Mouse (Mus musculus) limb, embryonic 15.5 days (tissue): ENCODE results near the gene Tbcb. TPM values are rescaled to one million over a fixed set of nuclear protein-coding genes. Genes with fewer than 3 reads are reported as not detected.
"Not testable (repeated sequence)": the region's sequence is repeated elsewhere in the genome, so short reads cannot be mapped to it uniquely, and the experiment has no call there.

ENCODE experiments used
- ATAC-seq: fragments of 200-750 bp; cut with Nextera tagmentation; 2 replicates; pipeline ENCODE4 v1.8.0; 2017; ENCODE audit warnings: low read depth, moderate TSS enrichment; ENCODE audit not compliant: insufficient number of reproducible peaks, low FRiP score, low TSS enrichment
- H3K27ac ChIP-seq: fragments of 300-500 bp; sonication (generic); 2 replicates; pipeline ENCODE4 v1.5.1; 2015; ENCODE audit warnings: moderate library complexity, mild to moderate bottlenecking, inconsistent platforms
- H3K27me3 ChIP-seq: fragments of 300-500 bp; sonication (generic); 2 replicates; pipeline ENCODE4 v1.6.1; 2015; ENCODE audit warnings: inconsistent platforms
- H3K36me3 ChIP-seq: fragments of 300-500 bp; sonication (generic); 2 replicates; pipeline ENCODE4 v1.6.1; 2015; ENCODE audit warnings: inconsistent platforms
- H3K4me1 ChIP-seq: fragments of 300-500 bp; sonication (generic); 2 replicates; pipeline ENCODE4 v1.6.1; 2015; ENCODE audit warnings: inconsistent platforms
- H3K4me2 ChIP-seq: fragments of 300-500 bp; sonication (generic); 2 replicates; pipeline ENCODE4 v1.6.1; 2015; ENCODE audit warnings: mild to moderate bottlenecking, inconsistent platforms
- H3K4me3 ChIP-seq: fragments of 300-500 bp; sonication (generic); 2 replicates; pipeline ENCODE4 v1.5.1; 2015; ENCODE audit warnings: mild to moderate bottlenecking, inconsistent platforms
- H3K9ac ChIP-seq: fragments of 300-500 bp; sonication (generic); 2 replicates; pipeline ENCODE4 v1.6.1; 2015; ENCODE audit warnings: inconsistent platforms
- H3K9me3 ChIP-seq: fragments of 300-500 bp; sonication (generic); 2 replicates; pipeline ENCODE4 v1.6.1; 2016; ENCODE audit warnings: inconsistent platforms
- WGBS: fragments of 180-500 bp; shearing (Covaris S2); methylation state at CpG from one replicate; pipeline ENCODE4 v1.1.7; 2015; 5-methylcytosine and 5-hydroxymethylcytosine counted together
- polyA plus RNA-seq: library from polyadenylated mRNA; unstranded; fragments of >200 nt; fragmentation: Nextera tagmentation; extraction: Ambion mirVana; gene quantifications from 2 replicates; pipeline ENCODE4 v1.2.1, GENCODE M21; 2015

Tbcb gene
- polyA plus RNA-seq, 1 experiment from 2014 or later, result 175 TPM

- Histone ChIP-seq H3K4me1 (peaks cover 14% of the 10 kb centered on the region), H3K27me3 (no peaks in the 10 kb centered on the region), H3K27ac (peak overlapping the region; percentile 43; the same call in 1 of the 2 replicates), H3K4me3 (peak overlapping the region; percentile 43), H3K36me3 (peaks cover 15% of the 10 kb centered on the region), H3K9me3 (no peaks in the 10 kb centered on the region), H3K9ac (peak overlapping the region; percentile 35), H3K4me2 (peak overlapping the region; percentile 84)
- WGBS, result 17% methylated on average over 11 of the region's 11 CpGs
- no peak for ATAC-seq
Observed at GRCm38 (mm10) chr7:30220008-30220356, 12.1 kb downstream of the Tbcb start.

- no peaks in the 10 kb centered on the region for H3K9me3 ChIP-seq
- H3K27me3 ChIP-seq, result no peaks in the 10 kb centered on the region
- peak overlapping the region; percentile 84 for H3K4me2 ChIP-seq
- peak overlapping the region; percentile 43 for H3K4me3 ChIP-seq
- peak overlapping the region; percentile 35 for H3K9ac ChIP-seq
- 4% methylated on average over 16 of the region's 16 CpGs for WGBS
- H3K36me3 ChIP-seq, result peaks cover 13% of the 10 kb centered on the region
- peak overlapping the region; percentile 65 for H3K27ac ChIP-seq
- ATAC-seq, result no peak
- peaks cover 14% of the 10 kb centered on the region for H3K4me1 ChIP-seq
Observed at GRCm38 (mm10) chr7:30219293-30220007, 12.6 kb downstream of the Tbcb start.

- WGBS, result 74% methylated on average over 2 of the region's 2 CpGs
- Histone ChIP-seq H3K4me3 (no peak overlapping the region), H3K27ac (no peak overlapping the region)
Observed at GRCm38 (mm10) chr7:30217277-30217676, 14.8 kb downstream of the Tbcb start.

GRCm38 (mm10) chr7:30216723-30217151 lies 15.3 kb downstream of the Tbcb start:
- WGBS, result 2% methylated on average over 16 of the region's 16 CpGs
- peak overlapping the region; percentile 15; the same call in 1 of the 2 replicates for H3K4me3 ChIP-seq
- H3K9me3 ChIP-seq, result no peaks in the 10 kb centered on the region
- peak; percentile 59; the same call in 1 of the 2 replicates for ATAC-seq
- H3K9ac ChIP-seq, result no peak overlapping the region
- H3K4me2 ChIP-seq, result peak overlapping the region; percentile 43
- peaks cover 14% of the 10 kb centered on the region for H3K4me1 ChIP-seq
- no peak overlapping the region for H3K27ac ChIP-seq
- no peaks in the 10 kb centered on the region for H3K27me3 ChIP-seq
- H3K36me3 ChIP-seq, result no peaks in the 10 kb centered on the region

More at GRCm38 (mm10) chr7:30217277-30217676, 14.8 kb downstream of the Tbcb start:
- Histone ChIP-seq H3K27me3 (no peaks in the 10 kb centered on the region), H3K9ac (no peak overlapping the region), H3K4me1 (peaks cover 14% of the 10 kb centered on the region), H3K9me3 (no peaks in the 10 kb centered on the region), H3K36me3 (no peaks in the 10 kb centered on the region), H3K4me2 (no peak overlapping the region)
- ATAC-seq, result no peak

DNA sequence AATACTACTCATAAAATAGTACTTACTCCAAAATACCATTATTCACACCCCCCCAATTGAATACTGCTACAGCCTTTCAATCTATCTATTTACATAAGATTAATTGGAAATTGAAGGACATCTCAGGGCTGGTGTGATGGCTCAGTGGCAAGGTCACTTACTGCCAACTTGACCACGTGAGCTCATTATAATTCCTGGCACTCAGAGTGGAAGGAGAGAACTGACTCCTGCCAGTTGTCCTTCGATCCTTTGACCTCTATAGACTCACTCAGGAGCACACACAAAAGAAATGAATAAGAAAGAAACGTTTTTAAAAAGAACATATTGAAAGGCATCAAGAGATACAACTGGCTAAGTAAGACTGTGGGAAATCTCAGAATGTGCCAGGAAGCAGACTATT lies 16.2 kb downstream of the Tbcb start:
- WGBS, result 89% methylated on average over 3 of the region's 3 CpGs
- Histone ChIP-seq H3K27ac (no peak overlapping the region), H3K4me1 (peaks cover 14% of the 10 kb centered on the region), H3K36me3 (no peaks in the 10 kb centered on the region), H3K9ac (no peak overlapping the region), H3K4me3 (no peak overlapping the region), H3K4me2 (no peak overlapping the region), H3K27me3 (no peaks in the 10 kb centered on the region), H3K9me3 (no peaks in the 10 kb centered on the region)
- no peak for ATAC-seq

GRCm38 (mm10) chr7:30213881-30214280 lies 18.2 kb downstream of the Tbcb start:
- Histone ChIP-seq H3K4me1 (peaks cover 3% of the 10 kb centered on the region), H3K27me3 (no peaks in the 10 kb centered on the region), H3K4me2 (no peak overlapping the region), H3K9me3 (no peaks in the 10 kb centered on the region), H3K9ac (no peak overlapping the region), H3K27ac (no peak overlapping the region), H3K4me3 (no peak overlapping the region), H3K36me3 (no peaks in the 10 kb centered on the region)
- ATAC-seq, result no peak
- WGBS, result 87% methylated on average over 3 of the region's 3 CpGs

- Histone ChIP-seq H3K27ac (no peak overlapping the region), H3K9ac (no peak overlapping the region), H3K36me3 (no peaks in the 10 kb centered on the region), H3K4me3 (no peak overlapping the region), H3K4me2 (no peak overlapping the region), H3K27me3 (no peaks in the 10 kb centered on the region), H3K4me1 (no peaks in the 10 kb centered on the region), H3K9me3 (no peaks in the 10 kb centered on the region)
- WGBS, result 31% methylated on average over 4 of the region's 4 CpGs
- no peak for ATAC-seq
Observed at GRCm38 (mm10) chr7:30211025-30211424, 21.0 kb downstream of the Tbcb start.

- H3K9ac ChIP-seq, H3K4me1 ChIP-seq, H3K4me2 ChIP-seq, H3K4me3 ChIP-seq, ATAC-seq, H3K36me3 ChIP-seq, H3K27me3 ChIP-seq, H3K9me3 ChIP-seq, H3K27ac ChIP-seq: not testable (repeated sequence)
- 50% methylated on average over 5 of the region's 5 CpGs for WGBS
Observed at GRCm38 (mm10) chr7:30206364-30206763, 25.7 kb downstream of the Tbcb start.

DNA sequence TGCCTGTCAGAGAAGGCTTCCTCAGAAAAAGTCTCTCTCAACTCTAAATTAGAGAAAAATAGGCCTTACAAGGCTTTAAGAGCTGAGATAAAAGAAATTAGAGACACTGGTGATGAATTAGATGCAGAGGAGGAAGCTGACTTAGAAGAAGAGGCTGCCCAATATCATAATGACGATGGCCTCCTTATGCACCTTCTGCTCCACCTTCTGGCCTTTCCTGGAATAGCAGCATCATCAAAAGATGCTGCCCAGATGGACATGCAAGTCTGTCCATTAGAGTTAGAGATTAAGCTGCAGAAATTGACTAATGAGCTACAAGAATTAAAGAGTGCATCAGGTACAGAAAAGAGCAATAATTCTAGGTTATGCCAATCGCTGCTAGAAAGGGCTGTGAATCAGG lies 26.7 kb downstream of the Tbcb start:
- Histone ChIP-seq H3K27me3 (no peaks in the 10 kb centered on the region), H3K27ac (no peak overlapping the region), H3K36me3 (no peaks in the 10 kb centered on the region), H3K4me1 (no peaks in the 10 kb centered on the region), H3K9me3 (no peaks in the 10 kb centered on the region), H3K4me3 (no peak overlapping the region), H3K9ac (no peak overlapping the region), H3K4me2 (no peak overlapping the region)
- ATAC-seq, result no peak
- 6% methylated on average over 2 of the region's 2 CpGs for WGBS

GRCm38 (mm10) chr7:30204380-30204779 lies 27.7 kb downstream of the Tbcb start:
- no peak for ATAC-seq
- Histone ChIP-seq H3K9me3 (no peaks in the 10 kb centered on the region), H3K4me1 (no peaks in the 10 kb centered on the region), H3K9ac (no peak overlapping the region), H3K27me3 (no peaks in the 10 kb centered on the region), H3K4me2 (no peak overlapping the region), H3K4me3 (no peak overlapping the region), H3K27ac (no peak overlapping the region), H3K36me3 (no peaks in the 10 kb centered on the region)
- WGBS, result 61% methylated on average over 8 of the region's 8 CpGs

DNA sequence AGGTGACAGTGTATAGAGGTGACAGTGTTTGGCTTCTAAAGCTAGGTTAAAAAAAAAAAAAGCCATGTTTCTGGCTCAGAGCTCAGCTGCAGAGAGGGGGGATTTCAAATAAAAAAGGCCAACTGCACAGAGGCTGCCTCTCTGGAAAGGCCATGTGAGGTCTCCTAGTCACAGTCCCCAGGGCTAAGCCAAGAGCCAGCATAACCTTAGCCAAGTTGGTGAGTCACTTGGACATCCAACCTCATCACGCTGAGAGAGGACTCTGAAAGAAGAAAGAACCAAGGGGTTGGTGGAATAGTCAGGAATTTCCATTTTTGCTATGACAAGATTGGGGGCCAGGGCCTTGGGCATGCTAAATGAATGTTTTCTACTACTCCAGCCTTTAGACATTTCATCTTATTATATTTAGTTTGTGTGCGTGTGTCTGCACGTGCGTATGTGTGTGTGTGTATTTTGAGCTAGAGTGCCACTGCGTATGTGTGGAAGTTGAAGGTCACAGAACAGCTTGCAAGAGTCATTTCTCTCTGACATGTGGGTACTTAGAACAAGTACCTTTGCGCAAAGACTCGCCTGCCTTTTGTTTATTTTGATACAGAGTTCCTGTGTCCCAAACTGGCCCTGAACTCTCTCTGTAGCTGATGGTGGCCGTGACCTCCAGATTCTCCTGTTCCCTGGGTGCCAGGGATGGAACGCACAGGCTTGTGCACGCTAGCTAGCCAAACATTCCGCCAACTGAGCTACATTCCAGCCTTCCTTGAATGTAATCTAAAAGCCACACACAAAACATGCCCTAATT lies 29.0 kb downstream of the Tbcb start:
- Histone ChIP-seq H3K4me2 (no peak overlapping the region), H3K4me1 (peaks cover 3% of the 10 kb centered on the region; the same call in 1 of the 2 replicates), H3K9me3 (no peaks in the 10 kb centered on the region), H3K27ac (no peak overlapping the region), H3K9ac (no peak overlapping the region), H3K4me3 (no peak overlapping the region), H3K27me3 (no peaks in the 10 kb centered on the region), H3K36me3 (no peaks in the 10 kb centered on the region)
- ATAC-seq, result no peak
- 83% methylated on average over 11 of the region's 11 CpGs for WGBS

GRCm38 (mm10) chr7:30200661-30201060 lies 31.4 kb downstream of the Tbcb start:
- ATAC-seq, H3K9ac ChIP-seq: not testable (repeated sequence)

More at GRCm38 (mm10) chr7:30200661-30201060, 31.4 kb downstream of the Tbcb start:
- 84% methylated on average over 5 of the region's 5 CpGs for WGBS
- H3K4me2 ChIP-seq, H3K9me3 ChIP-seq, H3K27me3 ChIP-seq, H3K36me3 ChIP-seq, H3K4me3 ChIP-seq, H3K27ac ChIP-seq, H3K4me1 ChIP-seq: not testable (repeated sequence)
